10 mouse cellular contexts compared by ENCODE assay signal in the genomic region with DNA sequence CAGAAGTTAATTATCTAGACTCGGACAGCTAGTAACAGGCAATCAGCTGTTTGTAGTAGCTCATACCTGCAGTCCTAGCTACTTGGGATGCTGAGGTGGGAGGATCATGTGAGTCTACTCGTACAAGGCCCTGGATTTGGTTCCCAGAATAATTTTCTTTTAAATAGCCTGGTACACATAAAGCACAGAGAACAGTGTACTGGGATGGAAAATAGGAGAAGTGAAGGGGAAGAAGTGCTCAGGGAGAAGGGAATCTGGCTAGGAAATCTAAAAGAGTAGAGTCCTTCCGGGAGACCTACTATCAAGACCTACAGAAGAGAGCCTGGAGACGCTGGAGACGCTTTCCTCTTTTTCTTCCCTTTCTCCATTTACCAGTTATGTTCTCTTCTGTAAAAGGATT. TPM values are rescaled to one million over a fixed set of nuclear protein-coding genes. Genes with fewer than 3 reads are reported as not detected.
DNase-seq lines count a peak whose midpoint lies in the region; ATAC-seq and TF ChIP-seq lines count a peak whose summit lies in the region.
"Had no signal": no experiment of that assay in that cellular context is flagged by ENCODE, and none has a peak within 500 bp of the region (broad histone marks: within the 10 kb centered on the region; RNA-seq: fewer than 3 reads in every experiment).

No protein-coding gene starts in this region.

- ATAC-seq in kidney, postnatal 0 days (replicated peaks; ENCODE audit: low FRiP score, low read depth) = no peak
- no peak for ATAC-seq in embryonic facial prominence, embryonic 15.5 days (ENCODE audit: insufficient number of reproducible peaks, low FRiP score, low TSS enrichment, low read depth)
- no peak for ATAC-seq in intestine, embryonic 16.5 days

- no peaks in the 10 kb centered on the region for H3K27me3 ChIP-seq in kidney, postnatal 0 days (ENCODE audit: insufficient read depth, low read length)
- H3K27me3 ChIP-seq in embryonic facial prominence, embryonic 15.5 days = 0 out of 2 replicates have a peak, but pooled peaks cover 3% of the 10 kb centered on the region
- no peaks in the 10 kb centered on the region for H3K27me3 ChIP-seq in intestine, embryonic 16.5 days (replicated peaks; ENCODE audit: control insufficient read depth, insufficient read depth, low read length)
- no peaks in the 10 kb centered on the region for H3K27me3 ChIP-seq in myocyte (ENCODE audit: control insufficient read depth, insufficient read depth, insufficient read length)

- TF ChIP-seq POLR2A in myocyte (IDR thresholded peaks at IDR 0.05; ENCODE audit: insufficient read length, low read depth) = no peak

- no peaks in the 10 kb centered on the region for H3K36me3 ChIP-seq in kidney, postnatal 0 days (ENCODE audit: insufficient read depth, low read length)
- no peaks in the 10 kb centered on the region for H3K36me3 ChIP-seq in embryonic facial prominence, embryonic 15.5 days
- no peaks in the 10 kb centered on the region for H3K36me3 ChIP-seq in intestine, embryonic 16.5 days (ENCODE audit: control insufficient read depth, insufficient read depth, low read length)
- no peaks in the 10 kb centered on the region for H3K36me3 ChIP-seq in myocyte (ENCODE audit: control insufficient read depth, insufficient read depth)

- no peak overlapping the region for H3ac ChIP-seq in myocyte (ENCODE audit: control insufficient read depth, insufficient read length)

- no peaks in the 10 kb centered on the region for H3K9me3 ChIP-seq in kidney, postnatal 0 days (replicated peaks; ENCODE audit: low read length)
- H3K9me3 ChIP-seq in embryonic facial prominence, embryonic 15.5 days (replicated peaks) = no peaks in the 10 kb centered on the region
- no peaks in the 10 kb centered on the region for H3K9me3 ChIP-seq in intestine, embryonic 16.5 days (ENCODE audit: control insufficient read depth, low read length)

- no peak overlapping the region for H3K27ac ChIP-seq in kidney, postnatal 0 days
- peak overlapping the region; percentile 44; the same call in 1 of the 2 replicates for H3K27ac ChIP-seq in embryonic facial prominence, embryonic 15.5 days (replicated peaks)
- peak overlapping the region; percentile 31; the same call in 1 of the 2 replicates for H3K27ac ChIP-seq in intestine, embryonic 16.5 days (ENCODE audit: low read length)

- no peaks in the 10 kb centered on the region for H3K79me2 ChIP-seq in myocyte (ENCODE audit: control insufficient read depth, insufficient read depth)

- H3K4me1 ChIP-seq in kidney, postnatal 0 days (replicated peaks; ENCODE audit: insufficient read depth, low read length) = 0 out of 2 replicates have a peak, but pooled peaks cover 6% of the 10 kb centered on the region
- H3K4me1 ChIP-seq in embryonic facial prominence, embryonic 15.5 days = peaks cover 16% of the 10 kb centered on the region
- H3K4me1 ChIP-seq in intestine, embryonic 16.5 days (ENCODE audit: control insufficient read depth, insufficient read depth, low read length) = peaks cover 14% of the 10 kb centered on the region; the same call in 1 of the 2 replicates

- peak overlapping the region; percentile 24; the same call in 1 of the 2 replicates for H3K4me3 ChIP-seq in kidney, postnatal 0 days (replicated peaks; ENCODE audit: low read depth, low read length)
- H3K4me3 ChIP-seq in embryonic facial prominence, embryonic 15.5 days (replicated peaks) = peak overlapping the region; percentile 33; the same call in 1 of the 2 replicates
- H3K4me3 ChIP-seq in intestine, embryonic 16.5 days (ENCODE audit: low read length) = peak overlapping the region; percentile 43; the same call in 1 of the 2 replicates
- H3K4me3 ChIP-seq in myocyte = peak overlapping the region; percentile 18

- H3K4me2 ChIP-seq in kidney, postnatal 0 days (ENCODE audit: low read length) = peak overlapping the region; percentile 58
- peak overlapping the region; percentile 67 for H3K4me2 ChIP-seq in embryonic facial prominence, embryonic 15.5 days (replicated peaks)
- H3K4me2 ChIP-seq in intestine, embryonic 16.5 days (ENCODE audit: low read depth, low read length) = peak overlapping the region; percentile 84
- H3K4me2 ChIP-seq in myocyte (ENCODE audit: low read depth) = peak overlapping the region; percentile 85

- DNase-seq in kidney, postnatal 0 days (ENCODE audit: low spot score) = no peak
- DNase-seq in kidney, postnatal 10 days = no peak
- DNase-seq in adrenal gland, postnatal 25 days = no peak
- no peak for DNase-seq in left cerebral cortex, adult 11 months (ENCODE audit: low spot score)
- no peak for DNase-seq in adipocyte (ENCODE audit: low spot score)
- DNase-seq: cerebellum, adult 11 months; kidney, adult 18-20 months had no signal

- no peak for TF ChIP-seq CTCF in kidney, postnatal 0 days (IDR thresholded peaks at IDR 0.05; ENCODE audit: low read depth)

- WGBS in kidney, postnatal 0 days = 26% methylated on average over 5 of the region's 5 CpGs
- 19% methylated on average over 5 of the region's 5 CpGs for WGBS in embryonic facial prominence, embryonic 15.5 days
- 32% methylated on average over 5 of the region's 5 CpGs for WGBS in intestine, embryonic 16.5 days

- no peak overlapping the region for H3K9ac ChIP-seq in kidney, postnatal 0 days (ENCODE audit: low read depth, low read length)
- no peak overlapping the region for H3K9ac ChIP-seq in embryonic facial prominence, embryonic 15.5 days
- peak overlapping the region; percentile 17; the same call in 1 of the 2 replicates for H3K9ac ChIP-seq in intestine, embryonic 16.5 days (ENCODE audit: low read depth, low read length)

TF ChIP-seq in myocyte, 11 proteins besides CTCF, POLR2A, EP300 and RAD21:
- no peak for TF ChIP-seq TCF12 (IDR thresholded peaks at IDR 0.05; ENCODE audit: insufficient read depth, poor library complexity, severe bottlenecking)
- no peak for TF ChIP-seq USF1 (IDR thresholded peaks at IDR 0.05; ENCODE audit: low read depth)
- no peak for TF ChIP-seq CEBPB (IDR thresholded peaks at IDR 0.05; ENCODE audit: insufficient read depth, poor library complexity, severe bottlenecking)
- no peak for TF ChIP-seq MAX (IDR thresholded peaks at IDR 0.05; ENCODE audit: low read depth)
- TF ChIP-seq REST (IDR thresholded peaks at IDR 0.05; ENCODE audit: insufficient read depth, insufficient read length) = no peak
- no peak for TF ChIP-seq TCF3 (IDR thresholded peaks at IDR 0.05; ENCODE audit: insufficient read length, low read depth)
- no peak for TF ChIP-seq E2F4 (IDR thresholded peaks at IDR 0.05; ENCODE audit: insufficient read depth)
- no peak for TF ChIP-seq MYOG (IDR thresholded peaks at IDR 0.05; ENCODE audit: control insufficient read depth in 1 of 3, insufficient read depth in 1 of 3, insufficient read length in 2 of 3, low read depth in 2 of 3)
- TF ChIP-seq MYOD1 (IDR thresholded peaks at IDR 0.05; ENCODE audit: control insufficient read depth in 1 of 3, insufficient read length in 2 of 3, low read depth in 2 of 3) = no peak
- no peak for TF ChIP-seq POLR2AphosphoS2 (IDR thresholded peaks at IDR 0.05; ENCODE audit: insufficient read length, low read depth)
- TF ChIP-seq SRF (IDR thresholded peaks at IDR 0.05; ENCODE audit: control insufficient read depth, insufficient read length, low read depth) = no peak
TF ChIP-seq in myocyte: peak in this region for 0.

RNA-seq across cellular contexts. Expression of a gene that starts 16.4 kb away (rescaled TPM):
- polyA plus RNA-seq in kidney, postnatal 0 days (2015; fragmentation: Nextera tagmentation; extraction: Ambion mirVana) = 17.5 and 17.7 TPM in 2 replicates
- polyA plus RNA-seq in embryonic facial prominence, embryonic 15.5 days (2015; fragmentation: Nextera tagmentation; extraction: Ambion mirVana) = 13.7 and 15.1 TPM in 2 replicates
- polyA plus RNA-seq in intestine, embryonic 16.5 days (2015; fragmentation: Nextera tagmentation; extraction: Ambion mirVana) = 9.2 and 9.8 TPM in 2 replicates
- 9.2 TPM for polyA plus RNA-seq in myocyte (2012; fragmentation: generic; extraction: Trizol)
- 51.4 and 60.2 TPM in 2 replicates for total RNA-seq in adrenal gland, postnatal 25 days (2021)
